Mouse (Mus musculus) ES-Bruce4 (cell line): ENCODE measurements around the gene Siglece.

ENCODE experiments used
- CTCF ChIP-seq: IDR thresholded peaks from one replicate; pipeline ENCODE4 v1.8.1; 2011; ENCODE audit warnings: low read depth, low read length
- EP300 ChIP-seq: IDR thresholded peaks from 2 replicates; pipeline ENCODE4 v1.6.1; 2011; ENCODE audit warnings: low read depth, low read length; ENCODE audit not compliant: insufficient read depth
- POLR2A ChIP-seq: IDR thresholded peaks from one replicate; pipeline ENCODE4 v1.8.1; 2011; ENCODE audit warnings: low read length; ENCODE audit not compliant: insufficient read depth

DNA sequence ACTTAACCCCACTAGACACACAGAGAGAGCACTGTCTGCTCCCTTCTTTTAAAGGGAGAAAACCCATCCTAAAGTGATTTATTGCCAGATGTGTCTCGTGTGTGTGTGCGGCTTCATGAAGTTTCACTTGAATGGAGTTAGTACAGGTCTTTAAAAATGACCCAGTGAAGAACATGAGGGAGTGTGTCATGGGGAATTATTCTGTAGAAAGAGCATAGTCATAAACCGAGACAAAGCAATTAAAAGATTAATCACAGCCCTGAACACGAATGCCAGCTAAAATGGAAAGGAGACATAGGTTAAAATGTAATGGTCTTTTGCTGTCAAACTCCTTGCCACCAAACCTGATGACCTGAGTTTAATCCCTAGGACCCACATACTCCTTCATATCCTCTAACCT lies 26.0 kb downstream of the Siglece start:
- no peak for TF ChIP-seq EP300
- TF ChIP-seq CTCF = no peak
- TF ChIP-seq POLR2A = no peak
